Mouse (Mus musculus) forebrain, embryonic 16.5 days (tissue): ENCODE data around the gene Cysrt1. TPM values are rescaled to one million over a fixed set of nuclear protein-coding genes. Genes with fewer than 3 reads are reported as not detected.
"Not testable (repeated sequence)": the region's sequence is repeated elsewhere in the genome, so short reads cannot be mapped to it uniquely, and the experiment has no call there.

Experiments used
- ATAC-seq: fragments of 200-750 bp; cut with Nextera tagmentation; 2 replicates; pipeline ENCODE4 v1.8.0; 2017; ENCODE audit warnings: mild to moderate bottlenecking, moderate library complexity
- H3K27ac ChIP-seq: fragments of 300-500 bp; sonication (generic); 2 replicates; pipeline ENCODE4 v1.5.1; 2014; ENCODE audit warnings: low read length, control low read depth
- H3K27me3 ChIP-seq: fragments of 300-500 bp; sonication (generic); replicated peaks from 2 replicates; pipeline ENCODE4 v1.6.1; 2014; ENCODE audit warnings: low read length; ENCODE audit not compliant: control insufficient read depth, insufficient read depth
- H3K36me3 ChIP-seq: fragments of 300-500 bp; sonication (generic); 2 replicates; pipeline ENCODE4 v1.6.1; 2014; ENCODE audit not compliant: control insufficient read depth, insufficient read depth
- H3K4me1 ChIP-seq: fragments of 300-500 bp; sonication (generic); replicated peaks from 2 replicates; pipeline ENCODE4 v1.6.1; 2014; ENCODE audit warnings: low read length; ENCODE audit not compliant: control insufficient read depth, insufficient read depth
- H3K4me2 ChIP-seq: fragments of 300-500 bp; sonication (generic); 2 replicates; pipeline ENCODE4 v1.6.1; 2014; ENCODE audit warnings: mild to moderate bottlenecking, low read length, control low read depth
- H3K4me3 ChIP-seq: fragments of 300-500 bp; sonication (generic); replicated peaks from 2 replicates; pipeline ENCODE4 v1.5.1; 2014; ENCODE audit warnings: mild to moderate bottlenecking, low read length, control low read depth
- H3K9ac ChIP-seq: fragments of 300-500 bp; sonication (generic); replicated peaks from 2 replicates; pipeline ENCODE4 v1.6.1; 2014; ENCODE audit warnings: low read depth, low read length, control low read depth
- H3K9me3 ChIP-seq: fragments of 300-500 bp; sonication (generic); 2 replicates; pipeline ENCODE4 v1.6.1; 2016; ENCODE audit warnings: low read length; ENCODE audit not compliant: control insufficient read depth
- WGBS: fragments of 180-500 bp; shearing (Covaris S2); extraction: QIAGEN DNeasy Blood & Tissue Kit; methylation state at CpG from one replicate; pipeline ENCODE4 v1.1.7; 2014; 5-methylcytosine and 5-hydroxymethylcytosine counted together
- polyA plus RNA-seq: library from polyadenylated mRNA; unstranded; fragments of >200 nt; fragmentation: Nextera tagmentation; extraction: Ambion mirVana; gene quantifications from 2 replicates; pipeline ENCODE4 v1.2.1, GENCODE M21; 2015

Gene Cysrt1
- polyA plus RNA-seq, 1 experiment from 2014 or later, result 0.33 TPM

DNA sequence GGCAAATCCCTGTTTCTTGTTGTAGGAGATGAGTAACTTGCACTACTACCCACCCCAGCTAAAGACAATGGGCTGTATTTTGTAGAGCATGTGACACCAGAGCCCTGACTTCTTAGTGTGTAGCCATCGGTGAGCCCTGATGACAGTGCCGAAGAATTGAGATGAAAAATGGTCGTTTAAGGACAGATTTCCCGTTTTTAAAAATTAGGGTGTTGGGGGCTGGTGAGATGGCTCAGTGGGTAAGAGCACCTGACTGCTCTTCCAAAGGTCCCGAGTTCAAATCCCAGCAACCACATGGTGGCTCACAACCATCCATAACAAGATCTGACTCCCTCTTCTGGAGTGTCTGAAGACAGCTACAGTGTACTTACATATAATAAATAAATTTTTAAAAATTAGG, 15.0 kb upstream of the Cysrt1 start:
- H3K9ac ChIP-seq, H3K27ac ChIP-seq, H3K4me2 ChIP-seq, ATAC-seq, H3K36me3 ChIP-seq, H3K9me3 ChIP-seq, H3K4me3 ChIP-seq, H3K27me3 ChIP-seq: not testable (repeated sequence)
- 87% methylated on average over 5 of the region's 5 CpGs for WGBS
- peaks cover 24% of the 10 kb centered on the region for H3K4me1 ChIP-seq

DNA sequence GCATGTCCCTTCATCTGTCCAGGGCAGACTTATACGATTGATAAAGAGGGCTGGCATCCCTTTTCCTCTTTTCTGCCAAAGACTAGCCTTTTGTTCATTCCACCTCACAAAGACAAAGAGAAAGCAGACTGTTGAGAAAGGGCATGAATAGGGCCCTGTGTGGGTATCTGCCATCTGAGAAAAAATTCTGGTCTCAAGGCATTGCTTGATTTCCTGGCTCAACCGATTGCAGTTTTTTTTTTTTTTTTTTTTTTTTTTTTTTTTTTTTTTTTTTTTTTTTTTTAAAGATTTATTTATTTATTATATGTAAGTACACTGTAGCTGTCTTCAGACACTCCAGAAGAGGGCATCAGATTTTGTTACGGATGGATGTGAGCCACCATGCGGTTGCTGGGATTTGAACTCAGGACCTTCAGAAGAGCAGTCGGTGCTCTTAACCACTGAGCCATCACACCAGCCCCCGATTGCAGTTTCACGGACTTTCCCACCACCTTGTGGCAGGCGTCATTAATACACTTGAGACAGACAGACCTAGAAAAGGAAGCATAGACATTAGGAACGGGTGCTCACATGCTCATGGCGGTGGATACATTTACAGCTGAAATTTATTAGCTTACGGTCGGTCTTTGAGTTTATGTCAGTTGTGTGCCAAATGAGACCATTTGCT, 14.3 kb upstream of the Cysrt1 start:
- peak overlapping the region; percentile 91 for H3K9ac ChIP-seq
- peaks cover 21% of the 10 kb centered on the region for H3K4me1 ChIP-seq

DNA sequence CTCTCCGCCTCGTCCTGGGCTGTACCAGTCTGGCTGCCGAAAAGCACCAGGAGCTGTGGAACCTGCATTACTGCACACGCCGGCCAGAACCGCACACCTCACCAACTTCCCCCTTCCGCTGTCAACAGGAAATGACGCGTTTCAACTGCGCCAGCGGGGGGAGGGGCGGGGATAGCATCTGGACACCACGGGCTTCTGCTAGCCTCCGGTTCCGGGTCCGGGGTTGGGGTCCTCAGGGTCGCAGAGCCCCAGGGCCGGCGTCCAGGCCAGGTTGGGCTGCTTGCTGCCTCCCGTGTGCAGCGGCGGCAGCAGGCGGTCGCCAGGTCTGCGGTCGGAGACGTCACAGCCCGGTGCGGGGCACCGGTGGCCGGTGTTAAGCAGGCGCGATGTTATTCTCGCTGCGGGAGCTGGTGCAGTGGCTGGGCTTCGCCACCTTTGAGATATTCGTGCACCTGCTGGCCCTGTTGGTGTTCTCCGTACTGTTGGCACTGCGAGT, 13.1 kb upstream of the Cysrt1 start, which contains the start of gene Tmem203:
Gene Tmem203, plus strand, starts transcription at position 156 of the 496 bp plus-strand sequence.
- peak within 1 kb of the TSS; percentile 91 for H3K9ac ChIP-seq
- peak; percentile 92 for ATAC-seq
- no peaks in the 10 kb centered on the region for H3K27me3 ChIP-seq
- H3K4me1 ChIP-seq, result peaks cover 21% of the 10 kb centered on the region
- H3K4me3 ChIP-seq, result peak within 1 kb of the TSS; percentile 97
- H3K27ac ChIP-seq, result peak within 1 kb of the TSS; percentile 81
- peak within 1 kb of the TSS; percentile 95 for H3K4me2 ChIP-seq
- under 1% methylated on average over 39 of the region's 39 CpGs for WGBS
- no peaks in the 10 kb centered on the region for H3K9me3 ChIP-seq
- 0 out of 2 replicates have a peak, but pooled peaks cover 3% of the 10 kb centered on the region for H3K36me3 ChIP-seq

More for the DNA sequence above, 14.3 kb upstream of the Cysrt1 start:
- ATAC-seq, H3K27me3 ChIP-seq, H3K36me3 ChIP-seq, H3K9me3 ChIP-seq, H3K27ac ChIP-seq: not testable (repeated sequence)
- 60% methylated on average over 11 of the region's 12 CpGs for WGBS
- peak overlapping the region; percentile 97 for H3K4me3 ChIP-seq
- H3K4me2 ChIP-seq, result peak overlapping the region; percentile 95

DNA sequence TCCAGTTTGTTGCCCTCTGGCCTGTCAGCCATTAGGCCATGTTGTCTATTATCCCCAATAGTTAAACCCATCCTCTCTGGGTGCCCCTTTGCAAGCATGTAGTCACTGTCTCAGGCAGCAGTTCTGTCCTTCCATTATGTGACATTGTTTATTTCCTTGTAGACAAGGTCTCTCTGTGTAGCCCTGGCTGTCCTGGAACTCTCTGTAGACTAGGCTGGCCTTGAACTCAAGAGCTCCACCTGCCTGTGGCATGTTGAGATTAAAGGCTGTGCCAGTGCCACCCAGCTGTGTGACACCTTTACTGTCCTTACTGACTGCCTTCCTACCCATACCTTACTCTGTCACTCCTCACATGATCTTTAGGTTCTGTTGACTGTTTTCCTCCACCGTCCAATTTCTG, 10.1 kb upstream of the Cysrt1 start:
- 85% methylated on average over 1 of the region's 1 CpGs for WGBS
- Histone ChIP-seq H3K36me3 (0 out of 2 replicates have a peak, but pooled peaks cover 3% of the 10 kb centered on the region), H3K4me3 (no peak overlapping the region)

DNA sequence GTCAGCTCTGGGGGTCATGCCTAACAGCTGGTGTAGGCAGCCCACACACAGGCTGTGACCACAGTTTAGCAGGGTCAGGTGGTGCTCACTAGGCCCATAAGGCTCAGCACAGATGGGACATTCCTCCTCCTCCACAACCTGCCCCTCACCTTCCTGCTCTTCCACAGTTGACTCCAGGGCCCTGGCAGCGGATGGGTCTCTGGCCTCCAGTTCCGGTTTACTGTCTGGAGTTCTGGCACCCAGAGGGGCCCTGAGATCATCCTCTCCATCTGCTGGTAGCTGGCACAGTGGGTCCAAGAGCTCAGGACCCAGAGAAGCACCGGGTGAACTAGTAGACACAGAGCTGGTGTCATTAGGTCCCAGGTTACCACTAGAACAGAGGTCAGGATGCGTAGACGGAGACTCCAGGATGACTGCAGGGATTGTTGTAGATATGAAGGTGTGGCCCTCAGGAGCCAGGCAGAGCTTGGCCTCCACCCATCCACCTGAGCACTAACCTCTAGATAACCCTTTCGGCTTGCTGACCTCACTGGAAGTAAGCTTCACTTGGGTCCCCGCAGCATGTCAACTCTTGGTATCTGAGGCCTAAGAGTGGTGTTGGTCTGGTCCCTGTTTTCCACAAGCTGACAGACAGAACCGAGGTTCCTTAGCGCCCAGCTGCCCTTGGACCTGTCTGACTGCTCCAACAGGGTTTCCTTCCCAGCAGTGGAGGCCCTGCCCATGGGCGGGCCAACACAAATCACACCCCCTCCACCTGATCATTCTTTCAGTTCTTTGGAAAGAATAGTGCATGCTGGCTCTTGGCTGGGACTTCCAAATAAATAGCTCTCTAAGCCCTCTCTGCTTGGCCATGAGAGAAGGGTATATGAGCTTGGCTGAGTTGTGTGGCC, 4.2 kb upstream of the Cysrt1 start, which contains the start of gene AL732309.1:
Gene AL732309.1, minus strand, starts transcription at position 681 of the 890 bp plus-strand sequence.
- no peak within 1 kb of the TSS for H3K4me2 ChIP-seq
- no peak within 1 kb of the TSS for H3K9ac ChIP-seq
- H3K4me1 ChIP-seq, result peaks cover 17% of the 10 kb centered on the region
- no peak within 1 kb of the TSS for H3K4me3 ChIP-seq
- no peaks in the 10 kb centered on the region for H3K27me3 ChIP-seq
- 94% methylated on average over 10 of the region's 10 CpGs for WGBS
- no peak within 1 kb of the TSS for H3K27ac ChIP-seq
- no peak for ATAC-seq
- H3K36me3 ChIP-seq, result 0 out of 2 replicates have a peak, but pooled peaks cover under 1% of the 10 kb centered on the region
- H3K9me3 ChIP-seq, result no peaks in the 10 kb centered on the region

More for the DNA sequence above, 10.1 kb upstream of the Cysrt1 start:
- Histone ChIP-seq H3K27me3 (no peaks in the 10 kb centered on the region), H3K9ac (no peak overlapping the region), H3K4me1 (peaks cover 21% of the 10 kb centered on the region), H3K4me2 (no peak overlapping the region), H3K9me3 (no peaks in the 10 kb centered on the region), H3K27ac (no peak overlapping the region)
- no peak for ATAC-seq

DNA sequence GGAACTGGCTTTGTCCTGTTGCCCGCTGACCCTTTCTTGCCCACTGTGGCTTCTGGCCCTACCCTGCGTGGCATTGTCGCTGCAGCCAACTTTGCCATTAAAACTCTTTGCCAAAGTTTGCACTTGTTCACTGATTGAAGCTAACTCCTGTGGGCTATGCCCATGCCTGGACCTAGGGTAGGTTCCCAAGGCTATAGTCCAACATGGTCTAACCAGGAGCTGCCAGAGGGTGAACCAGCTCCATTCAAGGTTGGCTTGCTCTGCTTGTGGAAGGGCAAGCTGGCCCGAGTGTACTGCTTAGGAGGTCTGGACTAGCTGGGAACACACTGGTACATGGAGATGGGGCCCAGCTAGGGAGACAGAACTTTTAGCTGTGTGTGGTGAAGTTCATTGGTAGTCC, 1.9 kb upstream of the Cysrt1 start:
- H3K4me2 ChIP-seq, result no peak overlapping the region
- no peaks in the 10 kb centered on the region for H3K36me3 ChIP-seq
- 89% methylated on average over 4 of the region's 4 CpGs for WGBS
- H3K9ac ChIP-seq, result no peak overlapping the region
- no peaks in the 10 kb centered on the region for H3K27me3 ChIP-seq
- H3K27ac ChIP-seq, result no peak overlapping the region
- ATAC-seq, result no peak
- peaks cover 30% of the 10 kb centered on the region for H3K4me1 ChIP-seq
- H3K9me3 ChIP-seq, result no peaks in the 10 kb centered on the region
- H3K4me3 ChIP-seq, result no peak overlapping the region

DNA sequence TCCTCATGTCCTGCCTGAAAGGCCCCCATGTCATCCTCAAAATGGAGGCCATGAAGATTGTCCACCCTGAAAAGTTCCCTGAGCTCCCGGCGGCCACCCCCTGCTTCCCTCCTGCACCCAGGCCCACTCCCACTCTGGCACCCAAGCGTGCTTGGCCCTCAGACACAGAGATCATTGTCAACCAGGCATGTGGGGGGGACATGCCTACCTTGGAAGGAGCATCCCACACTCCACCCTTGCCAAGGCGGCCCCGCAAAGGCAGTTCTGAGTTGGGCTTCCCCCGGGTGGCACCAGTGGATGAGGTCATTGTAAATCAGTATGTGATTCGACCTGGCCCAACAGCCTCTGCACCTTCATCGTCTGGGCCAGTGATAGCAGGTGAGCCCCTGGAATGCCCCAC, 1.1 kb upstream of the Cysrt1 start:
- Histone ChIP-seq H3K4me3 (peak overlapping the region; percentile 71), H3K4me1 (peaks cover 30% of the 10 kb centered on the region), H3K36me3 (no peaks in the 10 kb centered on the region), H3K9me3 (no peaks in the 10 kb centered on the region), H3K27me3 (no peaks in the 10 kb centered on the region), H3K9ac (peak overlapping the region; percentile 73), H3K4me2 (peak overlapping the region; percentile 67), H3K27ac (no peak overlapping the region)
- ATAC-seq, result no peak
- WGBS, result 79% methylated on average over 8 of the region's 8 CpGs

DNA sequence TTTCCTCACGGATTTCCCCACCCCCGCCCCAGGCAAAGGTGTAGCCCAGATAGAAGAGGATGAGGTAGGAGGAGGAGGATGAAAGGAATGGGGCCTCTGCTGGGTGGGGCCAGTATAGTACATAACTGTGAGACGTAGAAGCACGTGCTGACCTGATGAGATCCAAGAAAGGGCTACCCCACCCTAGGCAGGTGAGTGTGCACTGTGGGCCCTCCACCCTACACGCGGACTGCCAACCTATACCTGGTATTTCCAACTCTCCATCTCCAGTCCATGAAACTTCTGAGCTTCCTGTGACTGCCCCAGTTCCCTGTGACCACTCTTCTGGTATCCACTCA, 845 bp downstream of the Cysrt1 start:
- H3K4me3 ChIP-seq, result peak overlapping the region; percentile 71
- 12% methylated on average over 6 of the region's 6 CpGs for WGBS
- ATAC-seq, result peak; percentile 11

More for the DNA sequence above, 845 bp downstream of the Cysrt1 start:
- H3K4me2 ChIP-seq, result peak overlapping the region; percentile 67
- H3K4me1 ChIP-seq, result peaks cover 30% of the 10 kb centered on the region
- H3K36me3 ChIP-seq, result no peaks in the 10 kb centered on the region
- peak overlapping the region; percentile 73 for H3K27ac ChIP-seq
- no peaks in the 10 kb centered on the region for H3K27me3 ChIP-seq
- peak overlapping the region; percentile 73 for H3K9ac ChIP-seq
- H3K9me3 ChIP-seq, result no peaks in the 10 kb centered on the region
